Mouse (Mus musculus): Measurements from ENCODE around the gene Fcgrt. TPM values are rescaled to one million over a fixed set of nuclear protein-coding genes. Genes with fewer than 3 reads are reported as not detected.

Fcgrt gene
- 22.7 TPM for total RNA-seq (2023)

DNA sequence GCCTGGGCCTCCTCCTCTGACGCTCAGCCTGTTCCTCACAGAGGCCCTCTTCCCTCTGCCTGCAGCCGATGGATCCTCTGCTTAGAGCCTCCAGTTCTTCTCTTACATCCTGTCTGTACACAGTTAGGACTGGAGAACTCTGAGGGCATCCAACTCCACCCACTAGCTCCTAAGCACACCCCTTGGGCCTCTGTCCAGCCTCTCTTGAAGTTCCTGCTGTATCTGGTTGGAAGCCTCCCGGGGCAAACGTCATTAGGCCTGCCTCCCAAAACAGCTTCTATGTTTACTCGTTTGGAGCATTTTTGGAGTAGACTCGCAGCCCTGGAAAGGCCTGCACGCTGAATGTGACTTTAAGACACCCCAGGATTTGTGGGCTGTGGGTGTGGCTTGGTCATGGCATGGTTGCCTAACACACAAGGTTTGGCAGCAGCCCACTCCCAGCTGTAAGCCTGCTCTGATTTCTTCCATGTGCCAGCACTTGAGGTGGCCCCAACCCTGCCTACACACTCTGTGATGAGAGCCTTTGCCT is at the start of gene Fcgrt:
Gene Fcgrt, minus strand, starts transcription at position 200 of the 529 bp plus-strand sequence.

DNA sequence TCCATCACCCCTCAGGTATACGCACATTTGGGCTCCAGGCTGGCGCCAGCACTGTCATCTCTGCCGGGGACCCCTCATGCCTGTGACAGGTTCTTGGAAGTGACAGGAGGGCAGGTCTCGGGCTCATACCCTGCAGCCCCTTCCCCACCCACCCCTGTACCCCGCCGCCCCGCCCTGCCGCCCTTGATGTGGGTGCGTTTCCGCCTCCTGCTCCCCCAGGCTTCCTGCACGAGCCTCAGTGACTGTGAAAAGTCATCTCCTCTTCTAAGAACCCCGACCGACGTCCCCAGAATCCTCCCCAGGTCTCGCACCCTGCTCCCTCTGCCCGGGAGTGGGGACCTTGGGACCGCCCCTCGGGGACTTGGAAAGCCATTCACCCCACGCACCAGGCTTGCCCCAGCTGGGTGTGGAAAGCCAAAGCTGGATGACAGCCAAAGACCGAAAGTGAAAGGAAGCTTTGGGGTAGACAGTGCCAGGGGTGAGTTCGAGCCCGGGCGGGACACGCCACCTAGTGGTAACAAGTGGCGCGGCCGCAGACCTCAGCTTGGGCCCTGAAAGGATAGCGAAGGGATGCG is 32.4 kb upstream of the Fcgrt start, which contains the start of the genes Gm45713 and Flt3l:
Gene Gm45713, minus strand, starts transcription at position 239 of the 575 bp plus-strand sequence.
Gene Flt3l, minus strand, starts transcription at position 440 of the 575 bp plus-strand sequence.

DNA sequence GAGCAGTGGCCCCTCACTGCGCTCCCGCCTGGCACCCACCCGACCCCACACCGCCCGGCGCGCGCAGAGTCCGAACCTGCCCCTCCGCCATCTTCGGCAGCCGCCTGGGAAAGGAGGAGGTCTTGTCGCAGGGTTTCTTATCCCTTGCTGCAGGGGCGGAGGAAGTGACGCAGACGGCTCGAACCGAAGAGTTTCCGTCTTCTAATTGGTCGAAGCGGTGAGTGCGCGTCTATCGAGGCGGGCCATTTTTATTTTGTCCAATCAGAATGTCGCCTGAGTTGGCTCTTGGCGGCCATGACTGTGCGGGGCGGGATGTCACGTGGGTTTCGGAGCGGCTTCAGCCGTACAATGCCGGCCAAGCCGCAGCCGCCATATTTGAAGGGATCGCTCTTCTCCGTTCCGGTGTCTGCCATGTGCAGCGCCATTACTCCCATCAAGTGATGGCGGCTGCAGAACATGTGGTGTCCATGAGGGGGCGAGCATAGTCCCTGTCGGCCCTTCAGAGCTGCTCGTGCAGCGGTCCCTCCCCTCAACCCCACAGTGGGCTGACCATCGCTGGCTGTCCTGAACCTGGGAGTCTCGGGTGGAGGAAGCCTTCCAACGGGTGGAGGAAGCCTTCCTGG is 25.1 kb upstream of the Fcgrt start, which contains the start of gene Rpl13a:
Gene Rpl13a, minus strand, starts transcription at position 138 of the 623 bp plus-strand sequence.

DNA sequence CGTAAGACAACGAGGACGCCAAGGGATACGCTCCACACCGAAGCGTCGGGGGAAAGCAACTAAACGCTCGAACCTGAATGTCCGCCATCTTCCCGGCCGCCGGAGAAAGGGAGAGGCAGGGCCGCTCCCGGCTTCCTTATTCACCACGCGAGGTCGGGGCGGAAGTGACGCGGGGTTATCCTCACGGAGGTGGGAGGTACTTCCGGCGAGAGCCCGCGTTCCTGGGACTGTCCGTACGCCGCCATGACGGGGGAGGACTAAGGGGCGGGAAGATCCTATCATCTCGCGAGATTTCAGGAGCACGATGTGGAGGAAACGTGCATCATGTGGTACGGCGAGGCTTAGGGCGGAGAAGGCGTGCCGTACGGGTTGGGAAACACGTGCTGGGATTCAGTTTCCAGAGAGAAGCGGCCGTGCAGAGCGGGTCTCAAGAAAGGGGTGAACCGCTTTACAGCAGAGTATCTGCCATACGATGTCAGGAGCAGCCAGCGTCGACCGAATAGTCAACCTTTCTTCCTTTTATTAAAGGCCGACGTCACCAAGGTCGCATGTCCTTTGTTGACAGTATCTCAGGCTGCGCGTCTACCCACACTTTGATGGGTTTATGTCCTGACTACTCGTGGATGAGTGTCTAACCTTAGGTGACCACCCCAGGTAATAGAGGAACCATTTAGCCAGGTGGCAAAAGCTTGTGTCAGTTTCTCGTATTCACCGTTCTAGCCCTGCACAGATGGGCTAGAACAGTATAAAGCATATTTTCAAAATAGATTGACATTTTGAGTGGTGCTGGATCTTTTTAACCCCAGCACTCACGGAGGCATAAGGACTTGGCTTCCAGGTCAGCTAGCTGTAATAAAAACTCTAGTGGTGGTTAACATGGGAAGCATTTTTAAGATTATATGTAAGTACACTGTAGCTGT is 20.8 kb upstream of the Fcgrt start, which contains the start of gene Rps11:
Gene Rps11, minus strand, starts transcription at position 216 of the 920 bp plus-strand sequence.

DNA sequence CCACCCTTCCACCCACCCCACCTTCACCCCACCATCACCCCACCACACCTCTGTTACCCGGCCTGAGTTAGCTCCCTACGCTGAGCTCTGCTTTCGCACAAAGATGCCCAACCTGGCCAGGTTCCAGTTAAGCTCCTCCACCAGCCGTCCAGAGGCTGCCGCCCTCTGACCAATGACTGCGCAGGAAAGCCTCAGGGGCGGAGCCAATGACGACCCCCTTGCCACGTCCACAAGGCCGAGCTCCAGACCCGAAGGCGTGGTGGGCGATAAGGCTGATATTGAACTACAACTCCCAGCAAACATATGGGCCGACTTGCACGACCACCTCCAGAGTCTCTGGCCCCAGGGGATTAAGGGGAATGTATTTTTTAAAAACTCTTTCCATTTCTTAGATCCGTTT is 11.6 kb downstream of the Fcgrt start, which contains the start of gene Rcn3:
Gene Rcn3, minus strand, starts transcription at position 174 of the 400 bp plus-strand sequence.

DNA sequence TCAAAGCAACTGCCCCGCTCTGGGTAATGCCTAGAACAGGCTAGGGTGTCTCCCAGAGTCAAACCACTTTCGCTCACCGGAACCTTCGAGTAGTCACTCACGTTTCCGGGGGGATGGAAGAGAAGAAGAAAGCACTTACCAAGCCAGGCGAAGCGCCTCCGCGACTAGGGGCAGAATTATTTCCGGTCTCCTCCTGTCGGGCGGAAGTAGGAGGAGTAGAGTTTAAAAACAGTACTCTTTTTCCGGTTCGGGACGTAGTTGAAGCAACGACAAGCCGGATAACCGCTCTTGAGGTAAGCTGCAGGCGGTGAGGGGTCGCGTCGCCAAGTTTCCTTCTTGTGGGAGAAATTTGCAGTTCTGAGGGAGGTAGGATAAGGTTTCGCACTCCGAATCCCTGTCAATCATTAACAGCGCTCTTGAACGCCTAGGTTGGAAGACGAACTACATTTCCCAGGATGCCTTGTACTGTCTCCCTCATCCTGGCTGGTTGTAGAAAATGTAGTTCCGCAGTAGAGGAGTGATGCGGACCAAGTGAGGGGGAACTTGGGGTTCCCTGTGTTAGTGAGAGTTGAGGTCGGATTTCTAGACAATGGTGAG is 41.3 kb downstream of the Fcgrt start, which contains the start of the genes Nosip and Prrg2:
Gene Nosip, plus strand, starts transcription at position 191 of the 597 bp plus-strand sequence.
Gene Prrg2, minus strand, starts transcription at position 439 of the 597 bp plus-strand sequence.

DNA sequence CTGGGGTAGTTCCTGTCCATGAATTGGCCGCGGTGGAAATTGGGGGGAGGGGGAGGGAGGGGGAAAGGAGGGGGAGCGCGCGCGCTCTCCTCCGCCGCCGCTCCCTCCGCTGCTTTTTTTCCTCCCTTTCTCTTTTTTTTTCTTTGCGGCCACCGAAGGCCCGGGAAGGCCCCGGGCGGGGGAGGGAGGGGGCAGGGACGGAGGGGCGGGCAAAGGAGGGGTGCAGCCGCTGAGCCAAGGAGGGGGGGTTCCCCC is 50.9 kb downstream of the Fcgrt start, which contains the start of gene Prr12:
Gene Prr12, minus strand, starts transcription at position 20 of the 255 bp plus-strand sequence.

Other genes with a start within 250 kb of the Fcgrt start
- gene Pnkp, start 246.7 kb downstream of the Fcgrt start, total RNA-seq (2023): 62.0 TPM
- gene Ptov1, start 234.1 kb downstream of the Fcgrt start, total RNA-seq (2023): 27.8 TPM
- gene Med25, start 211.1 kb downstream of the Fcgrt start, total RNA-seq (2023): 77.4 TPM
- gene Fuz, start 207.8 kb downstream of the Fcgrt start, total RNA-seq (2023): 17.6 TPM
- 71.8 TPM for gene Ap2a1, start 174.4 kb downstream of the Fcgrt start, total RNA-seq (2023)
- gene Tsks, start 160.6 kb downstream of the Fcgrt start, total RNA-seq (2023): 0.33 TPM
- 0.18 TPM for gene Cpt1c, start 129.0 kb downstream of the Fcgrt start, total RNA-seq (2023)
- gene Prmt1, start 117.3 kb downstream of the Fcgrt start, total RNA-seq (2023): 153 TPM
- gene Irf3, start 106.2 kb downstream of the Fcgrt start, total RNA-seq (2023): 157 TPM
- gene Bcl2l12, start 105.1 kb downstream of the Fcgrt start, total RNA-seq (2023): 19.6 TPM
- gene Scaf1, start 87.5 kb downstream of the Fcgrt start, total RNA-seq (2023): 83.6 TPM
- gene Rras, start 85.9 kb downstream of the Fcgrt start, total RNA-seq (2023): 10.3 TPM
- gene Prr12, start 51.0 kb downstream of the Fcgrt start, total RNA-seq (2023): 75.1 TPM
- gene Nosip, start 41.4 kb downstream of the Fcgrt start, total RNA-seq (2023): 61.3 TPM
- 0.95 TPM for gene Prrg2, start 41.2 kb downstream of the Fcgrt start, total RNA-seq (2023)
- gene Rcn3, start 11.6 kb downstream of the Fcgrt start, total RNA-seq (2023): 6.1 TPM
- gene Rps11, start 20.6 kb upstream of the Fcgrt start, total RNA-seq (2023): 3,211 TPM
- 5,433 TPM for gene Rpl13a, start 24.9 kb upstream of the Fcgrt start, total RNA-seq (2023)
- gene Gm45713, start 32.4 kb upstream of the Fcgrt start, total RNA-seq (2023): not detected
- gene Flt3l, start 32.6 kb upstream of the Fcgrt start, total RNA-seq (2023): 299 TPM
- gene Pih1d1, start 50.5 kb upstream of the Fcgrt start, total RNA-seq (2023): 38.5 TPM
- 61.5 TPM for gene Aldh16a1, start 50.7 kb upstream of the Fcgrt start, total RNA-seq (2023)
- gene Slc17a7, start 60.1 kb upstream of the Fcgrt start, total RNA-seq (2023): not detected
- not detected for gene Gfy, start 75.7 kb upstream of the Fcgrt start, total RNA-seq (2023)
- gene Pth2, start 77.1 kb upstream of the Fcgrt start, total RNA-seq (2023): not detected
- gene Ccdc155, start 101.0 kb upstream of the Fcgrt start, total RNA-seq (2023): not detected
- not detected for gene Dkkl1, start 108.3 kb upstream of the Fcgrt start, total RNA-seq (2023)
- gene Tead2, start 111.9 kb upstream of the Fcgrt start, total RNA-seq (2023): not detected
- gene Cd37, start 135.3 kb upstream of the Fcgrt start, total RNA-seq (2023): 346 TPM
- gene Slc6a16, start 137.2 kb upstream of the Fcgrt start, total RNA-seq (2023): not detected
- gene Slc6a21, start 173.7 kb upstream of the Fcgrt start, total RNA-seq (2023): not detected
- gene Trpm4, start 229.9 kb upstream of the Fcgrt start, total RNA-seq (2023): 10.0 TPM
- gene Hrc, start 231.4 kb upstream of the Fcgrt start, total RNA-seq (2023): not detected

Data from CD4-positive naive resting alpha-beta T cell, adult 57 days (primary cell).